Mouse (Mus musculus): ENCODE data around the gene Rai1.

Rai1 gene

GRCm38 (mm10) chr11:60104810-60105592 is at the start of gene Rai1:
Gene Rai1 (plus strand): TSS chr11:60105013.
- peak; percentile 91 for DNase-seq

GRCm38 (mm10) chr11:60056520-60056919 is 48.3 kb upstream of the Rai1 start:
- DNase-seq = no peak

GRCm38 (mm10) chr11:60057987-60058386 is 46.8 kb upstream of the Rai1 start:
- DNase-seq = peak; percentile 30

GRCm38 (mm10) chr11:60058441-60058840 is 46.4 kb upstream of the Rai1 start:
- DNase-seq = no peak

GRCm38 (mm10) chr11:60060026-60060425 is 44.8 kb upstream of the Rai1 start:
- DNase-seq = no peak

GRCm38 (mm10) chr11:60061504-60062006 is 43.3 kb upstream of the Rai1 start:
- no peak for DNase-seq

GRCm38 (mm10) chr11:60065267-60065666 is 39.5 kb upstream of the Rai1 start:
- DNase-seq = no peak

- no peak for DNase-seq
Observed at GRCm38 (mm10) chr11:60067646-60068045, 37.2 kb upstream of the Rai1 start.

GRCm38 (mm10) chr11:60068631-60069030 is 36.2 kb upstream of the Rai1 start:
- no peak for DNase-seq

GRCm38 (mm10) chr11:60070599-60070998 is 34.2 kb upstream of the Rai1 start:
- DNase-seq = no peak

GRCm38 (mm10) chr11:60071221-60071620 is 33.6 kb upstream of the Rai1 start:
- no peak for DNase-seq

GRCm38 (mm10) chr11:60073121-60073520 is 31.7 kb upstream of the Rai1 start:
- no peak for DNase-seq

GRCm38 (mm10) chr11:60073936-60074502 is 30.8 kb upstream of the Rai1 start:
- no peak for DNase-seq

GRCm38 (mm10) chr11:60076183-60076582 is 28.6 kb upstream of the Rai1 start:
- DNase-seq = no peak

- peak; percentile 55 for DNase-seq
Observed at GRCm38 (mm10) chr11:60076790-60077189, 28.0 kb upstream of the Rai1 start.

- DNase-seq = no peak
Observed at GRCm38 (mm10) chr11:60084589-60084988, 20.2 kb upstream of the Rai1 start.

GRCm38 (mm10) chr11:60086676-60087075 is 18.1 kb upstream of the Rai1 start:
- DNase-seq = no peak

GRCm38 (mm10) chr11:60088947-60089346 is 15.9 kb upstream of the Rai1 start:
- no peak for DNase-seq

- no peak for DNase-seq
Observed at GRCm38 (mm10) chr11:60090696-60091421, 14.0 kb upstream of the Rai1 start.

GRCm38 (mm10) chr11:60091422-60091761 is 13.4 kb upstream of the Rai1 start:
- DNase-seq = no peak

GRCm38 (mm10) chr11:60093227-60093626 is 11.6 kb upstream of the Rai1 start:
- no peak for DNase-seq

- DNase-seq = no peak
Observed at GRCm38 (mm10) chr11:60093984-60094587, 10.7 kb upstream of the Rai1 start.

All from right cerebral cortex, postnatal 25 days (tissue).